24 mouse cellular contexts compared by ENCODE assay signal in genomic region chr13:15002700-15003099, GRCm38 (mm10).
DNase-seq lines count a peak whose midpoint lies in the region; ATAC-seq and TF ChIP-seq lines count a peak whose summit lies in the region.
"Had no signal": no experiment of that assay in that cellular context is flagged by ENCODE, and none has a peak within 500 bp of the region (broad histone marks: within the 10 kb centered on the region; RNA-seq: fewer than 3 reads in every experiment).

No protein-coding gene starts in this region.

- H3K36me3 ChIP-seq in limb, embryonic 12.5 days, result no peaks in the 10 kb centered on the region
- no peaks in the 10 kb centered on the region for H3K36me3 ChIP-seq in limb, embryonic 10.5 days
- no peaks in the 10 kb centered on the region for H3K36me3 ChIP-seq in limb, embryonic 14.5 days (ENCODE audit: control insufficient read depth, insufficient read depth, low read length)
- H3K36me3 ChIP-seq in forebrain, embryonic 11.5 days (ENCODE audit: control insufficient read depth, insufficient read depth, low read length), result no peaks in the 10 kb centered on the region
- H3K36me3 ChIP-seq: embryonic facial prominence, embryonic 13.5 days; embryonic facial prominence, embryonic 15.5 days; forebrain, embryonic 12.5 days; G1E had no signal

- H3K9me3 ChIP-seq in limb, embryonic 12.5 days, result no peaks in the 10 kb centered on the region
- H3K9me3 ChIP-seq in limb, embryonic 10.5 days (replicated peaks), result no peaks in the 10 kb centered on the region
- no peaks in the 10 kb centered on the region for H3K9me3 ChIP-seq in limb, embryonic 14.5 days (ENCODE audit: control insufficient read depth, low read length)
- H3K9me3 ChIP-seq in forebrain, embryonic 11.5 days (ENCODE audit: control insufficient read depth, low read length), result no peaks in the 10 kb centered on the region
- H3K9me3 ChIP-seq: embryonic facial prominence, embryonic 13.5 days; embryonic facial prominence, embryonic 15.5 days; forebrain, embryonic 12.5 days; G1E had no signal

- H3K27me3 ChIP-seq in limb, embryonic 12.5 days, result no peaks in the 10 kb centered on the region
- no peaks in the 10 kb centered on the region for H3K27me3 ChIP-seq in limb, embryonic 10.5 days (ENCODE audit: low read depth, poor library complexity, severe bottlenecking)
- H3K27me3 ChIP-seq in limb, embryonic 14.5 days (ENCODE audit: control insufficient read depth, insufficient read depth, low read length), result no peaks in the 10 kb centered on the region
- H3K27me3 ChIP-seq in forebrain, embryonic 11.5 days (ENCODE audit: control insufficient read depth, insufficient read depth, low read length), result no peaks in the 10 kb centered on the region
- H3K27me3 ChIP-seq: CH12.LX; embryonic facial prominence, embryonic 13.5 days; embryonic facial prominence, embryonic 15.5 days; forebrain, embryonic 12.5 days had no signal

- H3K9ac ChIP-seq in limb, embryonic 12.5 days (replicated peaks), result no peak overlapping the region
- H3K9ac ChIP-seq in limb, embryonic 14.5 days (ENCODE audit: low read depth, low read length, severe bottlenecking), result no peak overlapping the region
- H3K9ac ChIP-seq in forebrain, embryonic 11.5 days (ENCODE audit: low read length), result no peak overlapping the region
- H3K9ac ChIP-seq: embryonic facial prominence, embryonic 13.5 days; embryonic facial prominence, embryonic 15.5 days; forebrain, embryonic 12.5 days had no signal

- WGBS in limb, embryonic 12.5 days, result 65% methylated on average over 3 of the region's 3 CpGs
- 85% methylated on average over 3 of the region's 3 CpGs for WGBS in limb, embryonic 10.5 days
- WGBS in limb, embryonic 14.5 days, result 22% methylated on average over 3 of the region's 3 CpGs
- 89% methylated on average over 3 of the region's 3 CpGs for WGBS in forebrain, embryonic 11.5 days

- no peak for DNase-seq in limb, embryonic 10.5 days (ENCODE audit: low spot score)
- DNase-seq in limb, embryonic 14.5 days (ENCODE audit: low spot score), result peak; percentile 55
- DNase-seq in neural tube, embryonic 10.5 days (ENCODE audit: extremely low spot score, low spot score), result no peak
- no peak for DNase-seq in forebrain, embryonic 11.5 days (ENCODE audit: low spot score)
- DNase-seq: adrenal gland, adult 8-10 months; adrenal gland, postnatal 14 days; adrenal gland, postnatal 36 days; B cell, adult 2 months; cerebellum, adult 11-12 months; cerebellum, adult 2 months; cerebellum, adult 9-10 months; cerebellum, postnatal 10 days; cerebellum, postnatal 25 days had no signal

- H3K4me3 ChIP-seq in limb, embryonic 12.5 days (replicated peaks), result no peak overlapping the region
- no peak overlapping the region for H3K4me3 ChIP-seq in limb, embryonic 10.5 days
- no peak overlapping the region for H3K4me3 ChIP-seq in limb, embryonic 14.5 days (replicated peaks; ENCODE audit: low read length)
- no peak overlapping the region for H3K4me3 ChIP-seq in forebrain, embryonic 11.5 days (ENCODE audit: low read depth, low read length)
- H3K4me3 ChIP-seq: embryonic facial prominence, embryonic 13.5 days; embryonic facial prominence, embryonic 15.5 days; forebrain, embryonic 12.5 days had no signal

- ATAC-seq in limb, embryonic 12.5 days (ENCODE audit: insufficient number of reproducible peaks, insufficient read depth, low FRiP score, low TSS enrichment, low read depth), result no peak
- ATAC-seq in limb, embryonic 14.5 days (ENCODE audit: low FRiP score, low read depth), result peak; percentile 44; the same call in 1 of the 2 replicates
- ATAC-seq in forebrain, embryonic 11.5 days (replicated peaks; ENCODE audit: low FRiP score), result no peak
- ATAC-seq: activated CD4-positive, CD25-positive, alpha-beta regulatory T cell, adult 4 months; CD4-positive, CD25-positive, alpha-beta regulatory T cell, adult 4 months; forebrain, embryonic 14.5 days; forebrain, embryonic 16.5 days; Patski had no signal

- no peak overlapping the region for H3K4me2 ChIP-seq in limb, embryonic 12.5 days
- H3K4me2 ChIP-seq in limb, embryonic 14.5 days (replicated peaks; ENCODE audit: low read depth, low read length, severe bottlenecking), result no peak overlapping the region
- H3K4me2 ChIP-seq in forebrain, embryonic 11.5 days (ENCODE audit: low read depth, low read length, severe bottlenecking), result no peak overlapping the region
- H3K4me2 ChIP-seq: embryonic facial prominence, embryonic 13.5 days; embryonic facial prominence, embryonic 15.5 days; forebrain, embryonic 12.5 days had no signal

- no peak for TF ChIP-seq POLR2A in limb, embryonic 14.5 days (IDR thresholded peaks at IDR 0.05; ENCODE audit: borderline replicate concordance, extremely low read depth, insufficient read depth, insufficient read length)

- H3K4me1 ChIP-seq in limb, embryonic 12.5 days (replicated peaks), result no peaks in the 10 kb centered on the region
- H3K4me1 ChIP-seq in limb, embryonic 10.5 days, result no peaks in the 10 kb centered on the region
- peaks cover 11% of the 10 kb centered on the region for H3K4me1 ChIP-seq in limb, embryonic 14.5 days (ENCODE audit: control insufficient read depth, insufficient read depth, low read length)
- H3K4me1 ChIP-seq in forebrain, embryonic 11.5 days (replicated peaks; ENCODE audit: control insufficient read depth, insufficient read depth, low read length), result no peaks in the 10 kb centered on the region
- H3K4me1 ChIP-seq: embryonic facial prominence, embryonic 13.5 days; embryonic facial prominence, embryonic 15.5 days; forebrain, embryonic 12.5 days had no signal

- H3K27ac ChIP-seq in limb, embryonic 12.5 days, result peak overlapping the region; percentile 53; the same call in 1 of the 2 replicates
- no peak overlapping the region for H3K27ac ChIP-seq in limb, embryonic 10.5 days
- peak overlapping the region; percentile 72 for H3K27ac ChIP-seq in limb, embryonic 14.5 days (replicated peaks; ENCODE audit: low read depth, low read length)
- no peak overlapping the region for H3K27ac ChIP-seq in forebrain, embryonic 11.5 days (ENCODE audit: low read depth, low read length)
- H3K27ac ChIP-seq: embryonic facial prominence, embryonic 13.5 days; embryonic facial prominence, embryonic 15.5 days; forebrain, embryonic 12.5 days had no signal

Comparison
In these comparisons a context has a peak if more than half of its experiments do, and no peak if none do; other contexts are left out.
1. H3K27ac ChIP-seq: peak in limb, embryonic 12.5 days (single experiment) and limb, embryonic 14.5 days (single experiment); none in limb, embryonic 10.5 days (single experiment) and forebrain, embryonic 11.5 days (single experiment).